Mouse (Mus musculus) CH12F3 (cell line): ENCODE results near the gene Kmt2d.
"Not testable (repeated sequence)": the region's sequence is repeated elsewhere in the genome, so short reads cannot be mapped to it uniquely, and the experiment has no call there.

Experiments used
- in situ Hi-C: fragments of 300-500 bp; cut with MboI; formaldehyde crosslinking; loops from 2 replicates; pipeline ENCODE4 v1.14.3; 2020; ENCODE audit warnings: low sequenced_read_pairs

The Kmt2d gene

DNA sequence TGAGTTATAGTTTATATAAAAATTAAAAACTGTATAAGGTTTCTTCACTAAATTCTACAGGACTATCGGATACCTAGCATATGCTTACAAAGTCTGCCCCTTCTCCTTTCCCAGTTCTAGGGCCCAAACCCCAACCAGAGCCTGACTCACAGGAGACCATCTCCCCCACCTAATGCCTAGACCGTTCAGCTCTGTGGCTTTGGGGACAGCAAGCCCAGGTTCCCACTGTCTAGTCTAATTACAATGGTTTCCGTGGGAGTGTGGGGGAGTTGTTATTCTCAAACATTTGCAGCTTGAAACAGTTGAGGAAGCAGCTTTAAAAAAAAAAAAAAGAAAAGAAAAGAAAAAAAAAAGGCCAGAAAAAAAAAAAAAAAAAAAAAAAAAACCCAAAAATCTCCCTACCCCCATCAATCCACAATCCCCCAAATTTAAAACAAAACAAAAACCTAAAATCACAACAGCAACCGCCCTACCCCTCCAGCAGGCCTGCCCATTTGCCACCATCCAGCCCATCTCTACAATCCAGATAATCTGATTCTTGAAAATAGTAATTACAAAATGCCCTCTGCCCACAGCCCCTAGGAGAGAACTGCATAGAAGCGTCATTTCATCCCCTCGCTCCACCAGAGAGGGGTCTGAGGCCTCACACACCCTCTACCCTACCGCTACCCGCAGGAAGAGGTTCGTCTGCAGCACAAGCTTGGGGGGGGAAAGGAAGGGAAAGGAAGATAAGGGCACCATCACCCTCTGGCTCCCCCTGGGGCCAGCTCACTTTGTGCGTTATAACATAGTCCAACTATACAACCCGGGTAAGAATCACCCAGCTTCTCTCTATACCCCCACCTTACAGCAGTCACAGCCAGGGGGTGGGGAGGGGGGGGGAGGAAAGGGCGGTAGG, 38.6 kb downstream of the Kmt2d start:
- in situ Hi-C loops = no loop called here

DNA sequence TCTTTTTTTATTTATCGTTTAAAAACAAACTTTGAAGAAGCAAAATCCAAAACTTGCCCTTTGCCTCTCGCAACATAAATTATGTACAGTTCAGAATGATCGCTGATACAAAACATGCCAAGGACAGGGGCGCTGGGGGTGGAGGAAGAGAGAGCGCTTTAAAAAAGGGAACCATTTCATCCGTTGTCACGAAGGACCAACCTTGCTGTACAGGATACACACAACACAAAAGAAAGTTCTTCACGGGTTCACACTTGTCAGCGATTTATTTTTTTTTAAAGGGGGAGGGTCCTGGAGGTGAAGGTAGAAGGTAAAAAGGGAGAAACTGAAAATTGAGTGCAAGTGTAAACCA, 39.3 kb downstream of the Kmt2d start:
- in situ Hi-C loops = no loop called here

GRCm38 (mm10) chr15:98830736-98831683, 40.0 kb downstream of the Kmt2d start, which contains the start of gene Prkag1:
Gene Prkag1, minus strand, starts transcription at chr15:98831521.
- in situ Hi-C loops = no loop called here

GRCm38 (mm10) chr15:98827611-98828011, 43.4 kb downstream of the Kmt2d start:
- in situ Hi-C loops = no loop called here

DNA sequence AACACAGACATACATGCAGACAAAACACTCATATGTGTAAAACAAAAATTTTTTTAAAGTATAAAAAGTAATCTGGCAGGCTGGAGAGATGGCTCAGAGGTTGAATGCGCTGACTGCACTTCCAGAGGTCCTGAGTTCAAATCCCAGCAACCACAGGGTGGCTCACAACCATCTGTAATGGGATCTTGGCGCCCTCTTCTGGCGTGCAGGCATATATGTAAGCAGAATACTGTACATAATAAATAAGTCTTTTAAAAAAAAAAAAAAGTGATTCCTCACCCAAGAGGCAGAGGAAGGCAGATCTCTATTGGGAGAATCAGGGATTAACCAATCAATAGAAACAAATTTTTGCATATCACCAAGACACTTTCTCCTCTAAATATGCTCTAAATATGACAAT, 47.6 kb downstream of the Kmt2d start:
- in situ Hi-C loops = no loop called here

GRCm38 (mm10) chr15:98822147-98822546, 48.9 kb downstream of the Kmt2d start:
- in situ Hi-C loops = no loop called here

DNA sequence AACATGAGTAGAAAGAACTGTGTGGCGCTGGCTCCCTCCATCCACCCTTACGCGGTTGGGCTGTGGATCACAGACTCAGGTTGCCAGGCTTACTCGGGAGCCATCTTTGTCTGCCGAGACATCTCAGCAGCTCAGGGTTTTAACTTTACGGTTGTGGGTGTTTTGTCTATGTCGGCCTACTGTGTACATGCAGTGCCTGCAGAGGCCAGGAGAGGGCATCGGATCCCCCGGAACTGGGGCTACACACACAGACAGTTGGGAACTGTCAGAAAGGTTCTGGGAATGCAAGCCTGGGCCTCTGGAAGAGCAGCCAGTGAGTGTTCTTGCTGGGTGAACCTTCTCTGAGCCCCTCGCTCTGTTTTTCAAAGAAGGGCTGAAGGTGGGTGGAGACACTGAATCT, 49.6 kb downstream of the Kmt2d start:
- in situ Hi-C loops = no loop called here

DNA sequence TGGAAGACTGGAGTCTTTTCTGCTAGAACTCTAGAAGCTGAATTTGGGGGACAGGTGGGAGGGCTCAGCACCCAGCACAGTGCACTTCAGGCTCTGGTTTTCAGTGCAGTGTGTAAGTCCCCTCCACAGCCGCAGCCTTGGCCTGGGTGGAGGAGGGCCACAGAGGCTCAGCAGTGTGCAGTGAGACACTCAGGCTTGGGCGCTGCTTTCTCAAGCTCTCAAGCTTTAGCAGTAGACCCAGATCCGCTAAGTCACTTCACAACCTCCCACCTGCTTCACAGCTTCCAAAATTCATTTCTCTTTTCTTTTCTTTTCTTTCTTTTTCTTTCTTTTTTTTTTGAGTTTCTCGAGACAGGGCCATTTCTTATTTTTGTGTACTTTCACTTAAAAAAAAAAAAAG, 50.1 kb downstream of the Kmt2d start:
- in situ Hi-C loops = no loop called here

DNA sequence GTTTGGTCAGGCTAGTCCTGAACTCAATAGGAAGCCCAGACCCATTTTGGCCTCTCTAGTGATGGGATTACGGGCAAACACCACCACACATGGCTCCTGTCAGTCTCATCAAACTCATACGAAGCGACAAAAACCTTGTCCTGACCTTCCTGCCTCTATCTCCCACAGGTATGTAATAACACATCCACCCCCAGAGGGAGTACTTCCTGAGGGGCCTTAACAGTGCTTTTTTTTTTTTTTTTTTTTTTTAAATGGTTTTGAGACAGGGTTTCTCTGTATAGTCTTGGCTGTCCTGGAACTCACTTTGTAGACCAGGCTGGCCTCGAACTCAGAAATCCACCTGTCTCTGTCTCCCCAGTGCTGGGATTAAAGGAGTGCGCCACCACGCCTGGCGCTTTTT, 52.8 kb downstream of the Kmt2d start:
- in situ Hi-C loops = no loop called here

DNA sequence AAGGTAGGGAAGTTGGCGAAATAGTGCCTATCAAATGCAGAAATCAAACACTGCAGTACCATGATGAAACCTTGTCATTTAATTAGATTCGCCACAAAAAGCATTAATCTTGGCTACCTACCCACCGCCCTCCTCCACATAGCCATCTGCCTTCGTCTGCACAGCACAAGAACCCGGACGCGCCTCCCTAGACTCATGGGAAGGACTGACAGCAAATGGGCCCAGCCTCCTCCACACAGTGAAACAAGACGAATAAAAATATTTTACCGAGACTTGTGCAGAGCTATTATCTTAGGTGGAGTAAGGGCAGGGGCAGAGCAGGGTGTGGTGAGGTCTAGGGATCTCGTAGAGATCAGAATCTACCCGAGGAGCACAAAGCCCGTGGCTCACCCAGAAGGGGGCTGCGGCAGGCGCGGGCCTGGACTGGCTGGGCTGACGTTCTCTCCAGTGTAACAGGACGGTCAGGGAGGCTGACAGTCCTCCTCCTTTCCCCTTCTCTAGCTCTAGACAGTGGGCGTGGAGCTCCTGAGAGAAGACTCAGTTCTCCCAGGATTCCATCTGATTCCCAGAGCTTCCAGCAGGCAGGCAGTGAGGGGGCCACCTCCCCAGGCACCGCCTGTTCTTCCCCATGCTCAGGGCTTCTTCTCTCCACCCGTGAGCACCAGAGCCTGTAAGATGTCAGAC, 58.1 kb downstream of the Kmt2d start:
- in situ Hi-C loops = no loop called here

GRCm38 (mm10) chr15:98810212-98810611, 60.8 kb downstream of the Kmt2d start:
- in situ Hi-C loops = not testable (repeated sequence)

- in situ Hi-C loops = no loop called here
Observed at GRCm38 (mm10) chr15:98809390-98809789, 61.6 kb downstream of the Kmt2d start, which contains the start of gene Ddn. Gene Ddn, minus strand, starts transcription at chr15:98809490.

DNA sequence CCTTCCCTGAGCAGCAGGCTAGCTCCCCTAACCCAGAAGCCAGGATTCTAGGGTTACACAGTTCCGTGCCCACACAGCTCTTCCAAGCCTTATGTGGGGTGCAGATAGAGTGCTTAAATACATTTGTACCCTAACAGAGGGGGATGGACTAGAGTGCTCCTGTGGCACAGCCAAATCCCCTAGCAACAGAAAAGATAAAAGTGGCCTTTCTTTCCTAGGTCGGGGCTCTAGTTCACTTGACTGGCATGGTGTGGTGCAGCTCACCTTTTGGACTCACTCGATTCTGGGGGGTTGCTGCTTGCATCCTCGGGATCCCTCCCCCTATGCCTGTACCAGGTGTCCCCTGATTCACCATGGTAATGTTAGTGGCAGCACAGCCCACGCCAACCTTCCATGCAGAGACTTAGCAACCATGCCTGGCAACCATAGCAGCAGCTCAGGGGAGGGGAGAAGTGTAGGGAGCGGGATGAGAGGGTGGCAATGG, 62.3 kb downstream of the Kmt2d start:
- in situ Hi-C loops = no loop called here

GRCm38 (mm10) chr15:98807895-98808650, 62.9 kb downstream of the Kmt2d start:
- in situ Hi-C loops = no loop called here

GRCm38 (mm10) chr15:98806809-98807770, 63.9 kb downstream of the Kmt2d start:
- in situ Hi-C loops = no loop called here

GRCm38 (mm10) chr15:98806071-98806808, 64.8 kb downstream of the Kmt2d start:
- in situ Hi-C loops = no loop called here

DNA sequence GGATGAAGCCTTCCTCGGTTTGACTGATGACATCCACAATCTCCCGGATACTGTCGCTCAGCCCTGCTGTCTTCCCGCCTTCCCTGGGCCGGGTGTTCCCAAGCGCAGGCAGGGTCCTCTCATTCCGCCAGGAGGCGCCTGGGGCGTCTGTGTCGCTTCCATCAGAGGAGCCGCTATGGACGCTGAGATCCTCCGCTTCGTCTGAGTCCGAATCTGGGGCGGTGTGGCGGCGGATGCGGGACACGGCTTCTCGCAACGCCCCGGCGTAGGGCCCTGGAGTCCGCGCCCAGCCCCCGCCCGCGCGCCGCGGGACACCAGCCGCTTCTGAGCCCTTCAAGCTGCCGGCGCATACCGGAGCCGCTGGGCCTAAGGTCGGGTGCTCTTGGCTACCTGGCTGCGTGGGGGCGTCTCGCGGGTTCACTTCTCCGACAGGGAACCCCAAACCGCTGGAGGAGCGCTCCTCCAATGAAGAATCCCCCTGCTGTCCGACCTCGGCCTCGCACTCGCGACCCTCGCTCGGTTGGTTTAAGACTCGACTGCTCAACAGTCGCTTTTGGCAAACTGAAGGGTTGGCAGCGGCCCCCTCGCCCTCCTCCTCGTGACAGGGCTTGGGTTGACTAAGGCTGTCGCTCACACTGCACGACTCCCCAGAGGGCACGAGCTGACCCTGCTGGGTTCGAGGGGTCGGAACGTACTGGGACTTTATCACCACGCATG, 65.5 kb downstream of the Kmt2d start:
- in situ Hi-C loops = no loop called here

- in situ Hi-C loops = no loop called here
Observed at GRCm38 (mm10) chr15:98804054-98804453, 67.0 kb downstream of the Kmt2d start.
